26 mouse cellular contexts compared by ENCODE assay signal in genomic region chr2:42283731-42284130, GRCm38 (mm10).
A peak's percentile ranks its signal among the peaks of the same experiment; 100 is the strongest.
DNase-seq lines count a peak whose midpoint lies in the region; ATAC-seq and TF ChIP-seq lines count a peak whose summit lies in the region.
"Had no signal": no experiment of that assay in that cellular context is flagged by ENCODE, and none has a peak within 500 bp of the region (broad histone marks: within the 10 kb centered on the region; RNA-seq: fewer than 3 reads in every experiment).

No protein-coding gene starts in this region.

- no peak overlapping the region for H3K9ac ChIP-seq in midbrain, embryonic 12.5 days (replicated peaks)
- no peak overlapping the region for H3K9ac ChIP-seq in midbrain, postnatal 0 days (replicated peaks; ENCODE audit: low read length, poor library complexity, severe bottlenecking)
- H3K9ac ChIP-seq: embryonic facial prominence, embryonic 15.5 days; forebrain, embryonic 15.5 days; heart, embryonic 15.5 days; hindbrain, embryonic 13.5 days had no signal

- no peak overlapping the region for H3K27ac ChIP-seq in midbrain, embryonic 12.5 days (replicated peaks)
- H3K27ac ChIP-seq in midbrain, postnatal 0 days (ENCODE audit: low read depth, low read length), result no peak overlapping the region
- H3K27ac ChIP-seq: embryonic facial prominence, embryonic 15.5 days; forebrain, embryonic 10.5 days; forebrain, embryonic 15.5 days; heart, embryonic 15.5 days; hindbrain, embryonic 13.5 days; hindbrain, postnatal 0 days had no signal

- no peak overlapping the region for H3K4me2 ChIP-seq in midbrain, embryonic 12.5 days (replicated peaks)
- no peak overlapping the region for H3K4me2 ChIP-seq in midbrain, postnatal 0 days (ENCODE audit: low read depth, low read length, poor library complexity, severe bottlenecking)
- H3K4me2 ChIP-seq: embryonic facial prominence, embryonic 15.5 days; forebrain, embryonic 15.5 days; heart, embryonic 11.5 days; heart, embryonic 15.5 days; hindbrain, embryonic 13.5 days had no signal

- no peaks in the 10 kb centered on the region for H3K9me3 ChIP-seq in midbrain, embryonic 12.5 days
- no peaks in the 10 kb centered on the region for H3K9me3 ChIP-seq in midbrain, postnatal 0 days (ENCODE audit: low read length)
- H3K9me3 ChIP-seq: embryonic facial prominence, embryonic 15.5 days; forebrain, embryonic 10.5 days; forebrain, embryonic 15.5 days; G1E; heart, embryonic 15.5 days; hindbrain, embryonic 13.5 days had no signal

- WGBS in midbrain, embryonic 12.5 days, result 17% methylated on average over 3 of the region's 3 CpGs
- 9% methylated on average over 3 of the region's 3 CpGs for WGBS in midbrain, postnatal 0 days

- peak; percentile 58 for ATAC-seq in midbrain, embryonic 12.5 days (ENCODE audit: low FRiP score, low read depth)
- no peak for ATAC-seq in midbrain, postnatal 0 days (ENCODE audit: low FRiP score)
- ATAC-seq: CD4-positive, CD25-positive, alpha-beta regulatory T cell, adult 4 months; forebrain, embryonic 15.5 days; hindbrain, postnatal 0 days had no signal

- no peaks in the 10 kb centered on the region for H3K36me3 ChIP-seq in midbrain, embryonic 12.5 days
- H3K36me3 ChIP-seq in midbrain, postnatal 0 days (ENCODE audit: insufficient read depth, low read length), result no peaks in the 10 kb centered on the region
- H3K36me3 ChIP-seq: embryonic facial prominence, embryonic 15.5 days; forebrain, embryonic 10.5 days; forebrain, embryonic 15.5 days; G1E; heart, embryonic 15.5 days; hindbrain, embryonic 13.5 days had no signal

- H3K4me1 ChIP-seq in midbrain, embryonic 12.5 days, result no peaks in the 10 kb centered on the region
- no peaks in the 10 kb centered on the region for H3K4me1 ChIP-seq in midbrain, postnatal 0 days (ENCODE audit: insufficient read depth, low read length)
- H3K4me1 ChIP-seq: embryonic facial prominence, embryonic 15.5 days; forebrain, embryonic 15.5 days; heart, embryonic 15.5 days; hindbrain, embryonic 13.5 days had no signal

- no peak for TF ChIP-seq CTCF in midbrain, postnatal 0 days (IDR thresholded peaks at IDR 0.05)

- no peaks in the 10 kb centered on the region for H3K27me3 ChIP-seq in midbrain, embryonic 12.5 days
- no peaks in the 10 kb centered on the region for H3K27me3 ChIP-seq in midbrain, postnatal 0 days (ENCODE audit: insufficient read depth, low read length)
- H3K27me3 ChIP-seq: embryonic facial prominence, embryonic 15.5 days; forebrain, embryonic 15.5 days; heart, embryonic 15.5 days; hindbrain, embryonic 13.5 days had no signal

- no peak overlapping the region for H3K4me3 ChIP-seq in midbrain, embryonic 12.5 days
- H3K4me3 ChIP-seq in midbrain, postnatal 0 days (ENCODE audit: low read depth, low read length), result no peak overlapping the region
- H3K4me3 ChIP-seq: embryonic facial prominence, embryonic 15.5 days; erythroblast, embryonic 14.5 days; forebrain, embryonic 10.5 days; forebrain, embryonic 15.5 days; heart, embryonic 15.5 days; hindbrain, embryonic 13.5 days had no signal

- peak; percentile 9 for DNase-seq in embryo, embryonic 10 days (ENCODE audit: low spot score)
- no peak for DNase-seq in embryo, embryonic 9.5 days (ENCODE audit: extremely low spot score)
- no peak for DNase-seq in midbrain, postnatal 0 days (ENCODE audit: low spot score)
- peak; percentile 5 for DNase-seq in right cerebral cortex, postnatal 14 days
- no peak for DNase-seq in right cerebral cortex, adult 18-20 months
- no peak for DNase-seq in kidney, postnatal 10 days
- no peak for DNase-seq in left cerebral cortex, adult 8-10 months (ENCODE audit: low spot score in 2 of 2)
- DNase-seq: adrenal gland, adult 8-10 months; adrenal gland, postnatal 36 days; B cell, adult 2 months; cerebellum, adult 11 months; cerebellum, postnatal 14 days; gastrocnemius, postnatal 10 days; heart, adult 18-20 months; heart, postnatal 14 days had no signal

Comparison
In these comparisons a context has a peak if more than half of its experiments do, and no peak if none do; other contexts are left out.
1. DNase-seq: peak in embryo, embryonic 10 days (single experiment) and right cerebral cortex, postnatal 14 days (single experiment); none in embryo, embryonic 9.5 days (single experiment), midbrain, postnatal 0 days (single experiment), right cerebral cortex, adult 18-20 months (single experiment), kidney, postnatal 10 days (single experiment) and left cerebral cortex, adult 8-10 months (0 of 2).